Mouse (Mus musculus) lung, postnatal 0 days (tissue): ENCODE measurements around the gene Mylip. TPM values are rescaled to one million over a fixed set of nuclear protein-coding genes. Genes with fewer than 3 reads are reported as not detected.
A peak's percentile ranks its signal among the peaks of the same experiment; 100 is the strongest.

Source experiments
- ATAC-seq: fragments of 200-750 bp; cut with Nextera tagmentation; 2 replicates; pipeline ENCODE4 v1.8.0; 2017; ENCODE audit warnings: moderate library complexity
- DNase-seq: peaks from one replicate; pipeline ENCODE4 v3.0.0-alpha.2; 2016; ENCODE audit warnings: low spot score
- H3K27ac ChIP-seq: fragments of 300-500 bp; sonication (generic); 2 replicates; pipeline ENCODE4 v1.5.1; 2014; ENCODE audit warnings: antibody characterized with exemption, mild to moderate bottlenecking, low read length, mixed read lengths
- H3K27me3 ChIP-seq: fragments of 300-500 bp; sonication (generic); replicated peaks from 2 replicates; pipeline ENCODE4 v1.6.1; 2014; ENCODE audit warnings: low read length, mixed read lengths; ENCODE audit not compliant: insufficient read depth
- H3K36me3 ChIP-seq: fragments of 300-500 bp; sonication (generic); 2 replicates; pipeline ENCODE4 v1.6.1; 2014; ENCODE audit warnings: low read length, mixed read lengths; ENCODE audit not compliant: insufficient read depth
- H3K4me1 ChIP-seq: fragments of 300-500 bp; sonication (generic); 2 replicates; pipeline ENCODE4 v1.6.1; 2014; ENCODE audit warnings: antibody characterized with exemption, low read depth, low read length, mixed read lengths; ENCODE audit not compliant: insufficient read depth
- H3K4me2 ChIP-seq: fragments of 300-500 bp; sonication (generic); replicated peaks from 2 replicates; pipeline ENCODE4 v1.6.1; 2014; ENCODE audit warnings: low read depth, mild to moderate bottlenecking, low read length, moderate library complexity, mixed read lengths
- H3K4me3 ChIP-seq: fragments of 300-500 bp; sonication (generic); 2 replicates; pipeline ENCODE4 v1.5.1; 2014; ENCODE audit warnings: low read depth, low read length
- H3K9ac ChIP-seq: fragments of 300-500 bp; sonication (generic); replicated peaks from 2 replicates; pipeline ENCODE4 v1.6.1; 2014; ENCODE audit warnings: low read depth, mild to moderate bottlenecking
- H3K9me3 ChIP-seq: fragments of 300-500 bp; sonication (generic); 2 replicates; pipeline ENCODE4 v1.6.1; 2016; ENCODE audit warnings: low read length, mixed read lengths
- CTCF ChIP-seq: IDR thresholded peaks from 2 replicates; pipeline ENCODE4 v1.5.1; 2016; ENCODE audit warnings: antibody characterized with exemption, mild to moderate bottlenecking
- EP300 ChIP-seq: IDR thresholded peaks from 2 replicates; pipeline ENCODE4 v1.6.1; 2016; ENCODE audit warnings: antibody characterized with exemption, mild to moderate bottlenecking, control low read depth
- WGBS: fragments of 180-500 bp; shearing (Covaris S2); extraction: QIAGEN DNeasy Blood & Tissue Kit; methylation state at CpG from one replicate; pipeline ENCODE4 v1.1.7; 2014; 5-methylcytosine and 5-hydroxymethylcytosine counted together
- polyA plus RNA-seq: library from polyadenylated mRNA; unstranded; fragments of >200 nt; fragmentation: Nextera tagmentation; extraction: Ambion mirVana; gene quantifications from 2 replicates; pipeline ENCODE4 v1.2.1, GENCODE M21; 2015

Gene Mylip
- polyA plus RNA-seq, 1 experiment from 2014 or later = 6.8 TPM

DNA sequence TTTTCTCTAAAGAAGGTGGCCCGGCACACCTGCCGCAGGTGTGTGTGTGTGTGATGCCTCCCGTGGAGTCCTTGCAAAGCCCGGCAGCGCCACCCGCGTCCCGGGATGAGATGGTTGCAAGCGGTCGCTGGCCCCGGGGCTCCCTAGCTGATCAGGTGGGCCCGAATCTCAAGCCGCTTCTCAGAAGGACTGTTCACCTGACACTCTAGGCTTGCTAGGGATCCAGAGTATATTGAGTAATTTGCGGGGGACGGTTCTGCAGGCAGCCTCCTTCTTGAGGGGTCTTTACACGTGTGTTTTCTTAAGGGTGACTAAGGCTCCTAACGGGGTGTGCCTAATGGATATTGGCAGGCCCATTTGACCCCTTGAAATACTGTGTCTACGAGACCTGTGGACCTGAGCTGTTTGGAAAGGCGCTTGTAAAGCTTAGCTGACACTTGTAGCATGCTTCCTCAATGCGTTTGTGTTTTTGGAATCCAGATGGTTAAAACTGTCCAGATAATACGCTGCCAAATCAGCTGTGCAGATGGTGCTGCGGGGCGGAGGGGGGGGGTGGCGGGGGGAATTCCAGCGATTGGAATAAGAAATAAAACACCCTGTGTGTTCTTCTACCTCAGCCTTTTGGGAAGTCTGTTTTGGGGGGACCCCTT lies 895 bp downstream of the Mylip start:
- peaks cover 14% of the 10 kb centered on the region; the same call in 1 of the 2 replicates for H3K4me1 ChIP-seq
- no peaks in the 10 kb centered on the region for H3K9me3 ChIP-seq
- H3K27me3 ChIP-seq = no peaks in the 10 kb centered on the region
- peak overlapping the region; percentile 83 for H3K4me2 ChIP-seq
- peak overlapping the region; percentile 87 for H3K4me3 ChIP-seq
- peak overlapping the region; percentile 72 for H3K9ac ChIP-seq
- TF ChIP-seq CTCF (peak; percentile 48), EP300 (no peak)
- DNase-seq (peak; percentile 57), ATAC-seq (peak; percentile 7)
- no peaks in the 10 kb centered on the region for H3K36me3 ChIP-seq
- peak overlapping the region; percentile 88 for H3K27ac ChIP-seq
- WGBS = under 1% methylated on average over 23 of the region's 25 CpGs

DNA sequence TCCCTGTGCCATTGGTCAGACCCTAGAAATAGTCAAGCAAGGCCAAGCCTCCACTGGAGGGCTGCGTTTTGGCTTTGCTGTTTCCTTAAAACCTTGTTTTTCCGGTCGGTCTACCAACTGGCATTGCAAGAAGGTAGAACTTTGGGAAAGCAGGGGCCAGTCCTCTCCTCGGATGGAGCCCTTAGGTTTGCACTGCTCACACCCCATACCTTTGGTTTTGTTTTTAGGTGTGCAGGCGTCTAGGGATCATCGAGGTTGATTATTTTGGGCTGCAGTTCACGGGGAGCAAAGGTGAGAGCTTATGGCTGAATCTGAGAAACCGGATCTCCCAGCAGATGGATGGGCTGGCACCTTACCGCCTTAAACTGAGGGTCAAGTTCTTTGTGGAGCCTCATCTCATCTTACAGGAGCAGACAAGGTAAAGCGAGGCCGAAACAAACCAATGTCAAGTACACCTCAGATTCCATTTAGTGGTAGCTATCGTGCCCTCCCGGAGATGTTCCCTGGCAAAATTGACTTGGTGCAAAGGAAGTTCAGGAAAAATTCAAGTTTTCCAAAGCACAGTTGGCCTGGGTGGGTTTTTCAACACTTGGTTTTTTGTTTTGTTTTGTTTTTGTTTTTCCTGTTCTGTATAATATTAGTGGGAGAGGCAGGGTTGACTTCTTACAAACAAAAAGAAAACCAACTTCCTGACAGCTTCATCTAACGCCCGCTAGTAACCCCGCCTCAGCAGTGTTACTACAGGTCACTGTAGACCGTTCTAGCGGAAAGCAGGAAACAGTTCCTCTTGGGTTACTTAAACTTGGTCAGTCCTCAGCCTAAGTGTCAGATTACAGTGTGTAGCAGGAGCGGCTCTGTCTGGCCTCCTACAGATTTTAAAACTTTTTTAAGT lies 1.7 kb downstream of the Mylip start:
- peak overlapping the region; percentile 88 for H3K27ac ChIP-seq
- H3K36me3 ChIP-seq = no peaks in the 10 kb centered on the region
- ATAC-seq (peak; percentile 57), DNase-seq (peak; percentile 95)
- peak overlapping the region; percentile 83 for H3K4me2 ChIP-seq
- TF ChIP-seq CTCF = no peak
- peak; percentile 73; the same call in 1 of the 2 replicates for TF ChIP-seq EP300
- WGBS = 8% methylated on average over 19 of the region's 19 CpGs
- peaks cover 15% of the 10 kb centered on the region; the same call in 1 of the 2 replicates for H3K4me1 ChIP-seq
- H3K9me3 ChIP-seq = no peaks in the 10 kb centered on the region
- 0 out of 2 replicates have a peak overlapping the region, but pooled peaks have one; percentile 27 for H3K9ac ChIP-seq
- H3K27me3 ChIP-seq = no peaks in the 10 kb centered on the region
- peak overlapping the region; percentile 87 for H3K4me3 ChIP-seq

DNA sequence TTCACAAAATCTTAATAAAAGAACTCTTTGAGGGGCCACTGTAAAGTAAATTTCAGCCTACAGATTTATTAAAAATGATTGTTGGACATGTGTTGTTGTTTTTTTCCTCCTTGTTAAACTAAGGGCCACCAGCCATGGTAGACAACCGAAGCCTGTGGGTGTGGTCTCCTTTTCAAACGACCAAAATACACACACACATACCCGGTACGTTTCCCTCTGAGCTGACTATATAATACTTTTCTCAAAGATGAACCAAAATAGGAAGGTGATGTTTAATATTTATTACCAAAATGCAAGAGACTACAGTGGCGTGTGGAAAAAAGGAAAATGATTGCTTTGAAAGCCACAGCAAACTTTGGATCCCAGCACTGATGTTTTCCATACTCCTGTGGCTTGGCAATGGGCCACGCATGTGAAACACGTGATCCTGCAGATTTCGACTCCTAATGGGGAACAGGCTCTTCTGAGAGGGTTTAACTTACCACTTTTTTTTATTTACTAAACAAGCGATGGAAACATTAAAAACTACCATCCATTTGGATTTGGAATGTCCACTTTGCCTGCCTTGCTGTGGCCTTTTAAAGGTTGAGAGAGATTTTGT lies 2.4 kb downstream of the Mylip start:
- ATAC-seq (no peak), DNase-seq (peak; percentile 59)
- Histone ChIP-seq H3K4me1 (peaks cover 15% of the 10 kb centered on the region), H3K4me2 (peak overlapping the region; percentile 83), H3K4me3 (peak overlapping the region; percentile 87; the same call in 1 of the 2 replicates), H3K27ac (peak overlapping the region; percentile 71), H3K36me3 (no peaks in the 10 kb centered on the region), H3K9me3 (no peaks in the 10 kb centered on the region), H3K9ac (no peak overlapping the region), H3K27me3 (no peaks in the 10 kb centered on the region)
- WGBS = 15% methylated on average over 9 of the region's 9 CpGs
- TF ChIP-seq CTCF = no peak
- TF ChIP-seq EP300 = no peak

DNA sequence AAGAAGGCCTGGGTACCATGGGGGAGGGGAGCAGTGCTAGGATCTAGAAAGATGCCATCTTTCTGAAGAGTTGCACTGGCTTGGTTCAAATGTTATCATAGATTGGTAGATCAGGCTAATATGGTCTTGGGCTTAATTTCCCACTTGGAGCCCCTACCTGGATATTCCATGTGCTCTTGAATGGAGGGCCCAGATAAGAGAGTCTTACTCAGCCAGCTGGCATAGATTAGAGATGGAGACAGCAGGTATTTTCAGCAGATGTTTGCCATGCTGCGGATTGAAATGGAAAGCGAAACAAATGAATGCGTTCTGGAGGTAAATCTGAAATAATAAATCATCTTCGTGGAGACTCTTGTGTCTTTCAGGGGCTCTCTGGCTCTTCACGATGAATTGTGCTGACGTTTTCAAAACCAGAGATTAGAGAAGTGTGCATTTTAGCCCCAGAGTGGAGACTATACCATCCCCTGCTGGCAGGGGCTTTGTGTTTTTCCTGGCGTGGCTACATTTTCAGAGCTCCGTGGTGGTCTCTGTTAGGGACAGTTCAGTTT lies 4.8 kb downstream of the Mylip start:
- Histone ChIP-seq H3K4me3 (no peak overlapping the region), H3K36me3 (no peaks in the 10 kb centered on the region), H3K4me2 (no peak overlapping the region), H3K27ac (no peak overlapping the region), H3K4me1 (peaks cover 15% of the 10 kb centered on the region), H3K9ac (no peak overlapping the region), H3K27me3 (no peaks in the 10 kb centered on the region), H3K9me3 (no peaks in the 10 kb centered on the region)
- TF ChIP-seq CTCF = no peak
- no peak for TF ChIP-seq EP300
- ATAC-seq = no peak
- no peak for DNase-seq
- WGBS = 68% methylated on average over 8 of the region's 8 CpGs

DNA sequence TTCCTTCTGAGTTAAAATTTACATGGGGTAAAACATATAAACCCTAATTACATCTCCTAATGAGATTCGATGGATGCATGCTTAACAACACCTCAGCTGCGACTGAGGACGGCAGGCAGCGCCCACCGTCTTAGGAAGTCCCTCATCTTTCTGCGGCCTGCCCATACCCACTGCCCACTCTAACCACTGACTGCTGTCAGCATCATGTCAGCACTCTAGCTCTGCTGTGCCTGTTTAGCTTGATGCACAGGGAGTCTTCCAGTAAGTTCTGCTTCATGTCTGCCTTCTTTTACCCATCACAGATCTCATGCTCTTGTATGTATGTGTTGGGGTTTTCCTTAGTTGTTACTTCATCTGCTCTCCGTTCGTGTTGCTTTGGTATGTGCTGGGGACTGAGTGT lies 7.2 kb downstream of the Mylip start:
- H3K9ac ChIP-seq = no peak overlapping the region
- no peak overlapping the region for H3K27ac ChIP-seq
- no peak overlapping the region for H3K4me2 ChIP-seq
- no peaks in the 10 kb centered on the region for H3K36me3 ChIP-seq
- ATAC-seq (no peak), DNase-seq (no peak)
- no peaks in the 10 kb centered on the region for H3K9me3 ChIP-seq
- H3K4me1 ChIP-seq = peaks cover 14% of the 10 kb centered on the region
- H3K4me3 ChIP-seq = no peak overlapping the region
- no peak for TF ChIP-seq EP300
- TF ChIP-seq CTCF = no peak
- 89% methylated on average over 8 of the region's 8 CpGs for WGBS
- H3K27me3 ChIP-seq = no peaks in the 10 kb centered on the region

DNA sequence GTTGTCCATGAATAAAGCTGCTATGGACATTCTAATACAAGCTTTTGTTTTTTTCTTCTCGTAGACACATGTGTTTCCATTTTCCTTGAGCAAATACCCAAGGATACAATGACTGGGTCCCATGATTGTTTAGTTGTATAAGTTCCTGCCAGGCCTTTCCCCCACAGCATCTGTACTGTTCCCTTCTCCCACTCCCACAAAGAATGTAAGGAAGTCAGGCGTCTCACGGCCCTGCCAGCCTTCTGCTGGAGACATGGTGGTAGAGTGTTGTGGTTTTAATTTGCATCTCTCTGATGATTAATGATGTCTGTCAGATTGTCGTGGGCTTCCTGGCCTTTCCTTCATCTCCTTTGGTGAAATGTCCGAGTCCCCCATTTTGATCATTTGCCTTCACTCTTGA lies 7.7 kb downstream of the Mylip start:
- Histone ChIP-seq H3K27me3 (no peaks in the 10 kb centered on the region), H3K36me3 (no peaks in the 10 kb centered on the region), H3K4me3 (no peak overlapping the region), H3K4me2 (no peak overlapping the region), H3K27ac (no peak overlapping the region), H3K4me1 (peaks cover 11% of the 10 kb centered on the region), H3K9me3 (no peaks in the 10 kb centered on the region), H3K9ac (no peak overlapping the region)
- 48% methylated on average over 5 of the region's 5 CpGs for WGBS
- TF ChIP-seq CTCF = no peak
- DNase-seq = no peak
- peak; percentile 70 for ATAC-seq
